Mouse (Mus musculus) heart, postnatal 36 days (tissue): ENCODE data around the gene Dapp1. TPM values are rescaled to one million over a fixed set of nuclear protein-coding genes. Genes with fewer than 3 reads are reported as not detected.
A peak's percentile ranks its signal among the peaks of the same experiment; 100 is the strongest.
"Not testable (repeated sequence)": the region's sequence is repeated elsewhere in the genome, so short reads cannot be mapped to it uniquely, and the experiment has no call there.

Source experiments
- DNase-seq, 2 experiments: peaks; one replicate each; pipeline ENCODE4 v3.0.0; 2021 to 2022
- intact Hi-C: fragments of 180-260 bp; cut with DNase I; formaldehyde crosslinking; loops from one replicate; pipeline ENCODE4 v1.15.1; 2025
- total RNA-seq, 2 experiments: library from RNA; stranded (reverse); gene quantifications; 2 replicates each; pipeline ENCODE4 v1.2.3; 2021

Gene Dapp1
- total RNA-seq, 2 experiments from 2014 or later = 4.5 to 5.1 TPM

GRCm38 (mm10) chr3:137992366-137992765, 11.0 kb upstream of the Dapp1 start:
- intact Hi-C loops = no loop called here
- no peak for DNase-seq

DNA sequence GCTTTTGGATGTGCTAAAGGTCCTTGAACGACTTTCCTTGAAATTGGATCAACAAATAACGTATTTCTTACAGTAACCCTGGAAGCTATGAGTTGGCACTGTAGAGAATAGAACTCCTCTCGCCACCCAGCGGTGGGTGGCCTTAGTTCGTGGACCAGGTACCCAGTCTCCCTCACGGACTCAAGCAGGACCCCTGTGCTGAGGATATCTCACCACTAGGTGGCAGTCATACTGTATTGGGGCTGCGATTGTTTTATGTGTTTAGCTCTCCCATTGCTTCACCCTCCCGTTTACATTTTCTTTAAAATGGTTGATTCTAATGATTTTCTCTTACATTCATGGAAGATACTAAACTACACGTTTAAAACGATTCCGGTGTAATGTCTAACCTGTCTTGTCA, 9.8 kb upstream of the Dapp1 start:
- intact Hi-C loops = loop anchor here (1.0 to 2.0 kb wide), 3 partner anchors 126 to 212 kb away; partner anchors contain the start of gene H2afz
- peak; percentile 79 to 83 for DNase-seq

- intact Hi-C loops = loop anchor here (5.0 kb wide), 1 partner anchor 47 kb away; no protein-coding TSS in a partner anchor
- DNase-seq = no peak
Measured at GRCm38 (mm10) chr3:137989405-137989804, 8.1 kb upstream of the Dapp1 start.

DNA sequence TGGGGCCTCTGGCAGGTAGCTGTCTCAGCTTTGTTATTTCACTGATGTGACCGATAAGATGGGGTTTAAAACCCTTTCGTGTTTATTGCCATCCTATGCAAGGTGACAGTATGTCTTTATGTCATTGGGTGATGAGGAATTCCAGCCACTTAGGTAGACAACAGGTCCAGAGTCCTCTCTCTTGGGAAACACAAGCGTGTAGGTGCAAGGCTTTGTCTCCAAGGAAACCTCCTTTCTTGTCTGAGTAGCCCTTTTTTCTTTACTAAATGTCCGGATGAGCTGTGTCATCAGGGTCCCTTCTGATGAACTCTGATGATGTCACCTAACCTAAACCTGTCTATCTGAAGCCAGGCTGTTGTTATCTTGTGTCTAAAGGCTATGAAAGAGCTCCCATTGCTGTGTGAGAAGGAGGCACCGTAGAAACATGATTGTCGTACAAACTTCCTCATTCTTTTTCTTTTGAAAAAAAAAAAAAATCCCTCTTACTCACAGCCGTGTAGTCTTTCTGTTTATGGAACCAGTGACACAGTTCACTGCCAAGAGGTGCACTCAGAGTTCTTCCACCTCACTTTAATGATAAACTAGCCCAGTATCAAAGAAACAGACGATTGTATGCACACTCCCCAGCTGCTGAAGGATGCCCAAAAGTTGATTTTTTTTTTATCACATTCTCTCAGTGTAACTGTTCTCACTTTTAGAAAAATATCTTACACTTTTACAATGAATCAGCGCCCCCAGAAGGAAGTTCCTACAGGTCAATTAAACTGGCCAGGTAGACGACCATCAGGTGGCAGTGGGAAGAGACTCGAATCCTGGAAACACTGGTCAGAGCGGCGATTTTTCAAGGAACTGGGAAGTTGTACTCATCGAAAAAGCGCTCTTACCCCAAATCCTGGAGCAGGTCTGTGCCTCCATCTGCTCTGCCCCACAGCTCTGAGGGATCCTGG, 637 bp downstream of the Dapp1 start:
- intact Hi-C loops = no loop called here
- DNase-seq = no peak

GRCm38 (mm10) chr3:137978233-137978632, 3.1 kb downstream of the Dapp1 start:
- intact Hi-C loops = no loop called here
- no peak for DNase-seq

DNA sequence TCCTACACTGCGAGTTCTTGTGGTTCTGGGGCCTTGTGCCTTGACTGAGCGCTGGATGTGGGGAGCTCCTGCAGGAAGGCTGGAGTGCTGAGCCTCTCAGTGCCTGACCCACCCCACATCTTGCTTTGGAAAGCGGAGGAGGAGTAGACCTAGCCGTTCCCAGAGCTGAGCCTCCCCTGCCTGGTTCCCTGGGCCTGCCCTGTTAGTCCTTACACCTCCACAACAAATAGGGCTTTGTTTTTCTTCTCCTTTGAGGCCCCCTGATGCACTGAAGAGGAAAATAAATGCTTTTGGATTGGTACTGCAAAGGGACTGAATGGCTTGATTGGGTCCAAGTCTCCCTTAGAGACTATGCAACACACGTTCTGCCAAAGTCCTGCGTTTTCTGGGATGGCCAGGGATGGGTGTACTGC, 3.7 kb downstream of the Dapp1 start:
- no peak for DNase-seq
- intact Hi-C loops = no loop called here

- intact Hi-C loops = no loop called here
- DNase-seq = no peak
Measured at GRCm38 (mm10) chr3:137976943-137977628, 4.3 kb downstream of the Dapp1 start.

DNA sequence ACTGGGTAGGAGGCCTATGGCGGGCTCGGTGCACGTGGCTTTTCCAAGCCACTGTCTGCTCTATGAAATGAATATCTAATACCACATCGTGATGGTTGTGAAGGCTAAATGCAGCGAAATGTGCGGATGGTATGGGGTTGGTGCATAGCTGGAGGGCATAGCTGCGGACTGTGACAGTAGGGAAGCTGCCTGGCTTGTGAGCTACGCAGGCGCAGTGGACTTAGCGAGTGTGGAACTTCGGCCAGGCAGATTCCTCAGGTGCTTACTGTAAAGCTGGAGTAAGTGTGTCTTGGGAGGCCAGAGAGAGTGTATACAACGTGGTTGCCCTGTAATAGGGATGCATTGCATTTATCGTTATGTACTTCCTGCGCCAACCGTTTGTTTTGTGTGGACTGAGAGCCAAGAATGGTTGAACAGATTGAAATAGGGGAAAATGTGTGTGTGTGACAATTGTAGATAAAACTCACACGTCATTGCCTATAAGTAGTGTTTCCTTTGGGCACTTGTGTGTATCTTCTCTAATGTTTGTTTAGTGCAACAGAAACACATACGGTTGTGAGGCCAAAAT, 5.4 kb downstream of the Dapp1 start:
- no peak for DNase-seq
- intact Hi-C loops = no loop called here

DNA sequence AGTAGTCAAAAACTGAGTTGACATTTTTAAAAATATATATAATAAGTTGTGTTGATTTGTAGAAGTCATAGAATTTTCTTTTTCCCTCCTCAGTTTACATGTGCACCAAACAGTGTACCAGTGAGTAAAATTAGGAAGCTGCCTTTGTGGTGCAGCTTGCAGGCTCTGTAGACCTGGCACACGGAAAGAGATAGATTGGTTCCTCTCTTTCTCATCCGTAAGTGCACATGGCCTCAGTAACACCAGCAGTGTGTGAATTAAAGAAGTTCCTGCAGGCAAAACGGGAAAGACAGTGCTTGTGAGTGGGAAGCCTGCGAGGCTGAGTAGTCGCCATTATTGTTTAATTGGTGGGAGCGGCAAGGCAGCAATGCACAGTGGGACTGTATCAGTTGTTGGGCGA, 5.9 kb downstream of the Dapp1 start:
- DNase-seq = no peak
- intact Hi-C loops = no loop called here

GRCm38 (mm10) chr3:137974306-137974705, 7.0 kb downstream of the Dapp1 start:
- intact Hi-C loops = no loop called here
- DNase-seq = no peak

GRCm38 (mm10) chr3:137972989-137973388, 8.4 kb downstream of the Dapp1 start:
- intact Hi-C loops = no loop called here
- DNase-seq = no peak

- intact Hi-C loops = no loop called here
Measured at GRCm38 (mm10) chr3:137972224-137972623, 9.1 kb downstream of the Dapp1 start.

DNA sequence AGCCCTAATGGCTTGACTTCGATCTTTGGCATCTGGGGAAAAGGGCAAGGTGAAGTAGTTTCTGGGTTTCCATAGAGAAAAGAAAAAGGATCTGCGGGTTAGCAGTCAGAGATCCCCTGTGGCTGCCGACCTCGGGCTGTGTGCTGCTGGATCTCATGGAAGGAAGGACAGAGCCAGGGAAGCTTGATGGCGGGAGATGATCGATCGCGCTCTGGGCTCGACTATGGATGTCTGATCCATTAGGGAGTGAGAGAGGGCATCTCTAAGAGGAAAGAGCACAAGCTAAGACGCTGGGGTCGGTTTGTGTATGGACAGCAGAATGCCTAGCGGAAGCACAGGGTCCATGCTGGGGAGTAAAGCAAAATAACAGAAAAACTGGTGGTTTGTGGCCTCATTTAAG, 11.4 kb downstream of the Dapp1 start:
- no peak for DNase-seq
- intact Hi-C loops = no loop called here

More at GRCm38 (mm10) chr3:137972224-137972623, 9.1 kb downstream of the Dapp1 start:
- no peak for DNase-seq

- no peak for DNase-seq
- intact Hi-C loops = no loop called here
Measured at GRCm38 (mm10) chr3:137968820-137969486, 12.4 kb downstream of the Dapp1 start.

DNA sequence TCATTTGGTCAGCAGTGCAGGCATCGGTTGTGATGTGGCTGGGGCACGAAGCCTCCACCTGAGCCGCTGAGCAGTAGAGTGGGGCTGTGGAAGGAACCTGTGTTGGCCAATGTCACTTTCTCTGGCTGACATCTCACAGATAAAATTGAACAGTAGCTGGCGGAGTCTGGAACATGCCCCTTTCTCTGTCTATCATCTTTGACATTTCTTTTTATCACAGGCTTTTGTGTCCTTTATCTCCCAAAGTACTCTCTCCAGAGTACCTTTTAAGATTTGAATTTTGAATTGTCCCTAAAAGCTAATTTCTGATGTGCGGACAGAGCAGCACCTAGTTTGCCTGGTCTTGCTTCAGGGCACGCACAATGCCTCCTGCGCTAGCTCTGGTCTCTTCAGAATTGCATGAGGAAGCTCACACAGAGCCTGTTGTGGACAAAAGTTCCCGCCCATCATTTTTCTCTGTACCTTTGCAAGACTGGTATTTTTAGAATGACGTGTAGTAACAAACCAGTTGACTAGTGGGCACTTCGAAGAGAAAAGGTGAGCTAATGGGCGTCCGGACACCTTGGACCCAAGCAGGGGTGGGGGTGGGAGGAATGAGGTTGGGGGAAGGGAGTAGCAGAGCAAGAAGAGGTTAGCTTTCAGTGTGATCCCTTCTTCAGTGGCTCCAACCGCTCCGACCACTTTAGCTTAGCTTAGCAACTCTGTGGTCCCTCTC, 13.1 kb downstream of the Dapp1 start:
- no peak for DNase-seq
- intact Hi-C loops = no loop called here

- intact Hi-C loops, DNase-seq: not testable (repeated sequence)
Measured at GRCm38 (mm10) chr3:137964014-137964413, 17.3 kb downstream of the Dapp1 start.

DNA sequence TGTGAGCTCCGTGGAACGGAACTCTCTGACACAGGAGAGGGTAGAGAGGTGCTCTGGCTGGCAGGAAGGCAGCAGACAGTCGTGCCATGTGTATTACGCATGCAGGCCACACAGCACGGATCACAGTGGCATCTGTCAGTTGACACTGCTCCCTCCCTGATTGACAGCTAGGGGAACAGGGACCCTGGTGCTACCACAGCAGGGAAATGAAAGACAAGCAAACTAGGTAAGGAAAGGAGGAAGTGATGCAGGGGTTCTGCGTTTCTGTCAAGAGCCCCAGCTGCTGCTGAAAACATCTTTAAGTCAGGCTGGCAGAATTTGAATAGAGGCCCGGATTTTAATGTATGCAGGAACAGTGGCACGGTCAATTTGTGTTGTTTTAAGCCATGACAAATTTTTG, 17.8 kb downstream of the Dapp1 start:
- DNase-seq = no peak
- intact Hi-C loops = no loop called here

GRCm38 (mm10) chr3:137961736-137962385, 19.5 kb downstream of the Dapp1 start:
- no peak for DNase-seq
- intact Hi-C loops = no loop called here

DNA sequence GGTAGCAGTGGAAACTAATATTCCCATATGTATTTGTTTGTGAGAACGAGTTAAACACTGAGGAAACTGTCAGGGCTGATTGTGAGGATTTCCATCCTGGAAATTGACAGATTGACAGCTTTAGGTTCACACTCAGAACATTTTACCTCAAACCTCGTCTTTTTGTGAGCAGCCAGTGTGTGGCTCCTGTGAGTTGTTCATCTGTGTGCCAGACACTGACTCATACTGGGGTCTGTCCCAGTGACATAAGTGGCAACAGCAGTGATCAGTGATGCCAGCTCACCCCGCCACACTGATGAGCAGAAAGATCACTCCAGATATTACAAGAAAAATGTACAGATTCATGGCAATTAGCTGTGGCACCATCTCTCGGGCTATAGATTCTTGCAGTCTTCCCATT, 21.9 kb downstream of the Dapp1 start:
- intact Hi-C loops = no loop called here
- no peak for DNase-seq

- DNase-seq = no peak
- intact Hi-C loops = no loop called here
Measured at GRCm38 (mm10) chr3:137958352-137958751, 23.0 kb downstream of the Dapp1 start.
